Mouse (Mus musculus) lung, postnatal 36 days (tissue): ENCODE data around the gene Supt6.
"Not testable (repeated sequence)": the region's sequence is repeated elsewhere in the genome, so short reads cannot be mapped to it uniquely, and the experiment has no call there.

Experiments
- DNase-seq: peaks from one replicate; pipeline ENCODE4 v3.0.0; 2022; ENCODE audit warnings: mixed read lengths

Supt6 gene

GRCm38 (mm10) chr11:78215709-78216317 lies 30.0 kb downstream of the Supt6 start:
- no peak for DNase-seq

GRCm38 (mm10) chr11:78213086-78213817 lies 32.5 kb downstream of the Supt6 start:
- peak; percentile 50 for DNase-seq

DNA sequence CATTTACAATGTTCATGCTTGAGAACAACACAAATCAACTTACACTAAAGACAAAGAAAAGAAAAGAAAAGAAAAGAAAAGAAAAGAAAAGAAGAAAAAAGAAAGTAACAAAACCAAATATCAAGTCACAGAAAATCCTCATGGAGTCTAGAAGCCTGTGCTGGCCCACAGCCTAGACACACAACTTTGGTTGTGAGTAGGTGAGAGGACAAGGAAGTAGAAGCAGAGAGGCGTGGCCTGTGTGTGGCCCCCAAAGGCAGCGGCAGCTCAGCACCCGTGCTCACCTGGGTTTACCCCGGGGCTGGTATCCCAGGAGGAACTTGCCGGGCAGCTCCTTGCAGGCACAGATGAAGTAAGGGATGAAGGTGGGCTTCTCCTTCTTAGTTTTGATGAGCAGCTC lies 34.3 kb downstream of the Supt6 start:
- DNase-seq = peak; percentile 42

DNA sequence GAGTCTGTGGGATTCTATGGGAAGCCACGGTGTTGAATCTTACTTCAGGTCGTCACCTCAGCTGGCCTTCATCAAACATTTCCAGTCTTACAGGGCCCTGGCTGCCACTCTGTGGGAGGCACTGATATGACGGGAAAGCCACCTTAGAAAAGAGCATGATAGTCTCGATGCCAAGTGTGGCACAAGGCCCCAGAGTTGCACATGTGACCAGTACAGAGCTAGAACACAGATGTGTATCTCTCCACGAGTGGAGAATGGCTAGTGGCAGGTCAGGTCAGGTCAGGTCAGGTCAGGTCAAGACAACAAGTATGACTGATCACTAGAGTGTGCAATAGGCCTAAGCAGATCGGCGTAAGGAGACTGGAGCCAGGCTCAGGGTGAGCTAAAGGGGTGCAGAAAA lies 35.2 kb downstream of the Supt6 start:
- DNase-seq = no peak

GRCm38 (mm10) chr11:78209886-78210285 lies 35.9 kb downstream of the Supt6 start:
- DNase-seq = no peak

DNA sequence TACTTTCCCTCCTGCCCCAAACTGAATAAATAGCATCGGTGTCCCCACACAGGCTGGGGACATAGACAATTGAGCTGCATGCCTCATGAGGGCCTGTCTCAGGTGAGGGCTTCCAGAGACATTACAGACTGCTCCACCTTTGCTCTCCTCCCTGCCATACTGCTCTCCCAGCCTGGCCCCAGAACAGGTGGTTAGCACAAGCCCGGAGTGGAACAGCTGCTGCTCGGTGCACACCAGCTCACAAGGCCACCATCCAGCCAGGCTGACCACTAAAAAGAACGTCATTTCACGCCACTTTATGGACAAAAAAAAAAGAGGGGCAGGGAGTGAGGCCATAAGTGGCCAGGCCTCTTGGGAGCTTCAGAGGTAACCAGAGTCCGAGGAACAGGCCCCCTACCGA lies 38.6 kb downstream of the Supt6 start:
- DNase-seq = no peak

- DNase-seq = no peak
Measured at GRCm38 (mm10) chr11:78205361-78206206, 40.2 kb downstream of the Supt6 start.

DNA sequence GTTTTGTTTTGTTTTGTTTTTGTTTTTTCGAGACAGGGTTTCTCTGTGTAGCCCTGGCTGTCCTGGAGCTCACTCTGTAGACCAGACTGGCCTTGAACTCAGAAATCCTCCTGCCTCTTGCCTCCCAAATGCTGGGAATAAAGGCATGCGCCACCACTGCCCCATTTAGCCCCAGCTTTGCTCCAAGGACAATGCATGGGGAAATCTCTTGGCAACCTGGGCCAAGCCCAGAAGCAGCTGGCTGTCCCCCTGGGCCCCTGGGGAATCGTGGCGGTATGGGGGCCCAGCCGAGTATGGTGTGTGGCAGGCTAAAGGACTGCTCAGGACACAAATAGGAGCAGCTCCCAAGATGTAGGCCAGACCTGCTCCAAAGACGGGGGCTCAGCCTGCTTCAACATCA lies 41.5 kb downstream of the Supt6 start:
- no peak for DNase-seq

GRCm38 (mm10) chr11:78202372-78202771 lies 43.4 kb downstream of the Supt6 start:
- no peak for DNase-seq

DNA sequence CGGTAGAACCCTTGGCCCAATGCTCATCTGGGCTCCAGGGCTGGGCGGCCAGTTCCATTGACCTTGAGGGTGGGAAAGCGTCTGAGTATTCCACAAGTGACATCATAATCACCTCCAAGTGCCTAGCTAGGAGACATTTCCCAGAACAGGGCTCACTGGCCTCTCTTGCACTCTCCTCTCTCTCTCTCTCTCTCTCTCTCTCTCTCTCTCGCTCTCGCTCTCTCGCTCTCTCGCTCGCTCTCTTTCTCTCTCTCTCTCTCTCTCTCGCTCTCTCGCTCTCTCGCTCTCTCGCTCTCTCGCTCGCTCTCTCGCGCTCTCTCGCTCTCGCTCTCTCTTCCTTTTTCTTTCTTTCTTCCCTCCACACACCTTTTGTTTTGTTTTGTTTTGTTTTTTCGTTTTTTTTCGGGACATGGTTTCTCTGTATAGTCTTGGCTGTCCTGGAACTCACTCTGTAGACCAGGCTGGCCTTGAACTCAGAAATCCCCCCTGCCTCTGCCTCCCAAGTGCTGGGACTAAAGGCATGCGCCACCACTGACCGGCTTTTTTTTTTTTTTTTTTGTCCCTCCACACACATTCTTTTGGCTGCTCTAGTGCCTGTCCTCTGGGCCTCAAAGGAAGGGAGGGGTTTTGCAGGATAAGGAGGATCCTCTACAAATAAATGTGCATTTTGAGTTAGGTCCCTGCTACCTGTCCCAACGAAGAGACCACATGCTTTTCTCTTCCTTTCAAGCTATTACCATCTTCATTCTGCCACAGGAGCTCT lies 50.5 kb downstream of the Supt6 start:
- no peak for DNase-seq

DNA sequence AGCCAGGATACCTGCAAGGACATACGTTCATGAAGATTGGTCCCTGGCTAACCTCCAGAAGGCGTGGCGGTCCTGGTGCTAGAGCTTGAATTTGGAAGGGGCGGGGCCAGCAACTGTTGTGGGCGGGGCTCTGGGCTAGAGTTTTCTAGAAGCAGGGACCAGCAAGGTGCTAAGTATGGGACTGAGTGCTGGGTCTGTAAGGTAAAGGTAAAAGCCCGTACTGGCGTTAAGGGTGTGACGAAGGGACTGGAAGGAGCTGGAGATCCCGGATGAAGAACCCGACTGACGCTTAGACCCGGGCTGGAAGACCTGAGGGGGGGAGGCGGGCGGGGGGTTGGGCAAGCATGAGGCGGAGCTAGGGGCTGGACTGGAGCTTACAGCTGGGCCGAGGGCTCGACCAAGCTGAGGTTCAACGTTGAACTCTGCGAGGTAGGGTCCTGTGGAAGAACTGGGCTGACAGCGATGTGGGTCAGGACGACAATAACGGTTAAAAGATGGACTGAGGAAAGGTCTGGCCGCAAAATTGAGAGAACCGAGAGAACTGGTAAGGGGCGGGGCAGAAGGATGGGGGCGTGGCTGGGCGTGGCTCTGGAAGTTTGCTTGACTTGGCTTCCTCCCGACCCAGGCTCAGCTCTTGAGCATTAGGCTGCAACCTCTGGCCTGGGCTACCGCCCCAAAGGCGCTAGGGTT lies 51.2 kb downstream of the Supt6 start:
- peak; percentile 88 for DNase-seq

- DNase-seq = no peak
Measured at GRCm38 (mm10) chr11:78193113-78193512, 52.7 kb downstream of the Supt6 start, which contains the start of gene Proca1. TSS of gene Proca1 (plus strand) at chr11:78193392.

GRCm38 (mm10) chr11:78190041-78190440 lies 55.7 kb downstream of the Supt6 start:
- DNase-seq = no peak

DNA sequence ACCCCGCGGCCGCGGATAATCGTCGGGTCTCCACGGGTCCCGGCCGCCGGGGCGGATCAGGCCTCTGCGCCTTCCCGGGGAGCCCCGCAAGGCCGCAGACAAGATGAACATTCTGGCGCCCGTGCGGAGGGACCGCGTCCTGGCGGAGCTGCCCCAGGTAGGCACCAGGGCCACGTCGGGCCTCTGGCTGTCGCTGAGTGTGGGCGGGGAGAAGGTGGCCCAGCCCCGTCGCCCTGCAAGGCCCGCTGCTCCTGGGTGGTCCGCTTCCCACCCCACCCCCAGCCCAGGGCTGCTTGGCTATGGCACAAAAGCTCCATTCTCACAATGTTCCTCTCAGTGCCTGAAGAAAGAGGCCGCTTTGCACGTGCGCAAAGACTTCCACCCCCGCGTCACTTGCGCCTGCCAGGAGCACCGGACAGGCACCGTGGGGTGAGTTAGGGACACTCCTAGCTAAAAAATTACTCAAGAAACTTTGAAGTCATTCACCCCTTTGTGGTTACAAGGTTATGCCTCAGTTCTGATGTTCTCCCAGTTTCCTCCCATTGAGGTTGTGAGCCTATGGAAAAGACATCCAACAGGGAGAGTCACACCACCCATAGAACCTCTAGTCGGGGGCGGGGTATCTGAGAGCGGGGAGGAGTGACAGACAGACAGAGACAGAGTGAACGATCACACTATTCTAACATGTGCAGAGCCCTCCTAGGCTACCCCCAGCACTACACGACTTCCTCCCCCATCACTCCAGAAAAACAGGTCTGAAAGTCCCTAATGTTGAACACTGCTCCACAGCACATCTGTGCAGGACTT lies 56.4 kb downstream of the Supt6 start:
- peak; percentile 63 for DNase-seq

DNA sequence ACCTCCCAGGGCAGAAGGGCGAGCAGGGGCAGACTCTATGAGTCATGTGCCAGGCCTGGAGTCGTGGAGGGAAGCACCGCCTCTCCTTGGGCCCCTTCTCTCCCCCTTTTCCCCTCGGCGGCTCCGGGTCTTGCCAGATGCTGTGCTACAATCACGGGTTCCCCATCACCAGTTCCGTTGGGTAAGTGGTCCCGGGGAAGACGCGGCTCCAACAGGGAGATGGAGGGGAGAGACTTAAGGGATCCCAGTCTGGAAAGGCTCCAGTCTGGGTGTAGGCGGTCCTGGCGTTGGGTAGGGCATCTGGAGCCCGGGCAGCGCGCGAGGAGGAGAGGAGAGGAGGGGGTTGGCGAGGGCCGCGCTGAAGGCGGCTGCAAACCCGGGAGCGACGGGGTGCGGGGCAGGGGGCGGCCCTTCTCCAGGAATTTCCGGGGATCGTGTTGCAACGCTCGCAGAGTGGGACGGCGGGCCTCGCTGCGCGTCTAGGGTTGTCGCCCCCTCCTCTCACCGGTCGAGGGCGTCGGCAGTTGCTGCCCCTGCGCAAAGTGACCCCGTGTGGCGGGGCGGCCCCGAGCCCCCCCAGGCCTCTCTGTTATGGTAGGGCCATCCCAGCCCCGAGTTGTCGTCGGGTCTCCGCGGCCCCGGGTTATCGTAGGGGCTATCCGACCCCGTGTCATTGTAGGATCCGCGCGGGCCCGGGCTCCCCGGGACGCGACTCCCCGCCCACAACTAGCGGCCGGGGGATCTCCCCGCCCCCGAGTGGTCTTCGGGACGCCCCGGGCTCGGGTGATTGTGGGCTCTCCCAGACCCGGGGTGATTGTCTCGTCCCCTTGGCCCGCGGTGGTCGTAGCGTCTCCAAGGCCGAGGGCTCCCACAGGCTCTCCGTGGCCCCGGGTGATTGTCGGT lies 57.2 kb downstream of the Supt6 start, which contains the start of gene Rab34:
TSS of gene Rab34 (plus strand) at position 100 of the 903 bp plus-strand sequence.
- DNase-seq = peak; percentile 67

DNA sequence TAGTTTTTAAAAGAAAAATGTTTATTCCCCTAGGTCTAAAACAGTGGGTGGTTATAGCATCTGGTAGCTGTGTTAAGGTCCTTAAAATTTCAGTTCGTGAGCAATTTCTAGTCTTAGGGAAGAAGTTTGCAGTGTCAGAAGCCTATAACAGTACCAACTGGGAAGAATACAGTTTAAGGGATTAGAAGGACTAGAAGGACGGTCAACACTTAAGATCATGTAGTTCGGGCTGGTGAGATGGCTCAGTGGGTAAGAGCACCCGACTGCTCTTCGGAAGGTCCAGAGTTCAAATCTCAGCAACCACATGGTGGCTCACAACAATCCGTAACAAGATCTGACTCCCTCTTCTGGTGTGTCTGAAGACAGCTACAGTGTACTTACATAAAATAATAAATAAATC lies 61.1 kb downstream of the Supt6 start:
- not testable (repeated sequence) for DNase-seq

- DNase-seq = no peak
Measured at GRCm38 (mm10) chr11:78183884-78184514, 61.8 kb downstream of the Supt6 start.

DNA sequence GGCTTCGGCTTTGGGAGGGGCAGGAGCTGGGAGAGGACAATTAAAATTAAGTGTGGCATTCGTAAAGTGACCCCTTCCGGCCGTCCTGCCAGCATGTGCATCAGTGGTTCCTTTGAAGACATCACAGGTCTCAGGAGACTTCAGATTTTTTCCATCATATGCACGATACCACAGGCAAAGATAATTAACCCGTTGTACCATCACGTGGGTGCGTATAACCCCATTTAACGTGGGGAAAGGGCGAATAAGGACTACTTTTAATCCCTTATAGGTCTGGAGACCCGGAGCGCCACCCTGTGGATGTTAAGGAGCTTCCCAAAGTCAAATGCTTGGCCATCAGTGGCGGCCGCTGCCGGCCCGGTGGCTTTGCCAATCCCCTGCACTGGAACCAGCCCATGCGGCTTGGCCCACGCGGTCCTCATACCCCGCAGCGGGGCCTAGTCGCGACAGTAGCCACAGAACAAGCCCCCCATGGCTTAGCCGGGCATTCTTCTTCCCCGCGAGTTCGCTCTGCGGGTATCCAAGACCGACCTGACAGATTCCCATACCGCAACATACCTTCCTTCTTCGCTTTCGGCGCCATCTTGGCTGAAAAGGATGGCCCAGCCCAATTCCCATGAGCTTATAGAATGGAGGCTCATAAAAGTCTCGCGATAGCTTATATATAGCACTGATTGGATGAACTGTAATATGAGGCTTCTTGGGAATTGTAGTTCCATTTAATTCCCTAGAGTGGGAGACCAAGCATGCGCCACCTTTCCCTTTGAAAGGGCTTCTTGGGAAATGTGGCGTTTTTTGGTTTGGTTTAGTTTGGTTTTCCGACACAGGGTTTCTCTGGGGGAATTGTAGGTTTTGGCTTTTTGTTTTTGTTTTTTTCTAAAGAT lies 62.6 kb downstream of the Supt6 start, which contains the start of gene Rpl23a:
TSS of gene Rpl23a (minus strand) at position 624 of the 884 bp plus-strand sequence.
- DNase-seq = peak; percentile 93
